Mouse (Mus musculus) brain, adult 10 weeks (tissue): Measurements from ENCODE around the gene Birc7. TPM values are rescaled to one million over a fixed set of nuclear protein-coding genes. Genes with fewer than 3 reads are reported as not detected.

Source experiments
- polyA plus RNA-seq: library from polyadenylated mRNA; stranded (reverse); fragments of 350-450 nt; fragmentation: Illumina TruSeq; extraction: RNeasy Lipid Tissue Mini Kit (QIAGEN cat#74804); gene quantifications from one replicate; pipeline ENCODE4 v1.2.3, GENCODE M21; 2015; ENCODE audit warnings: low read depth, low replicate concordance

Birc7 gene
- not detected for polyA plus RNA-seq

GRCm38 (mm10) chr2:180928723-180929122 lies at the start of gene Birc7:
Birc7 (plus strand) TSS chr2:180929023.

DNA sequence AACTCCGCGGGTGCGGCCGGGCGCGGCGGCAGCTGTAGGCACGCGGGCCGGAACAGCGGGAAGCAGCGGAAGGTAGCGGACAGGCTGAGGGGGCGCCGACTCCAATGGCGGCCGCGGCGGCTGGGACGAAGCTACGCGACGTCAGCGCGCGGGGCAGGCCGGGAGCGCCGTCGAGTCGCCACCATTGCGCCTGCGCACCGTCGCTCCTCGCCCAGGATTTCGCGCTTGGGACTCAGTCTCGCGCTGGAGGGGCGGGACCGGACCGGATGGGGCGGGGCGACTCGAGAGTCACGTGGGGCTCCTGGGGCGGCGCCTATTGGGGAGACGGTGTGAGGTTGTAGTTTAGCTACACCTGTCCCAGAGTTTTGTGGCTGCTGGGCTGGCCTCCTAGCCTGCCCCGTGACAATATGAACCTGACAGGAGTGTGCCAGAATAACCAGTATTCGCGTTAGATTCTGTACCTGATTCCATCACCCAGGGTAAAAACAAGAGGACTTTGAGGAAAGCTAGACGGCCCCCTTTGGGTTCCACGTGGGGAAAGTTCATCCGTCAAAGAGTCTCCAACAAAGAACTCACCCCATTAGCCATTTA lies 7.9 kb upstream of the Birc7 start, which contains the start of gene Ythdf1:
Gene Ythdf1, minus strand, starts transcription at position 140 of the 591 bp plus-strand sequence.

DNA sequence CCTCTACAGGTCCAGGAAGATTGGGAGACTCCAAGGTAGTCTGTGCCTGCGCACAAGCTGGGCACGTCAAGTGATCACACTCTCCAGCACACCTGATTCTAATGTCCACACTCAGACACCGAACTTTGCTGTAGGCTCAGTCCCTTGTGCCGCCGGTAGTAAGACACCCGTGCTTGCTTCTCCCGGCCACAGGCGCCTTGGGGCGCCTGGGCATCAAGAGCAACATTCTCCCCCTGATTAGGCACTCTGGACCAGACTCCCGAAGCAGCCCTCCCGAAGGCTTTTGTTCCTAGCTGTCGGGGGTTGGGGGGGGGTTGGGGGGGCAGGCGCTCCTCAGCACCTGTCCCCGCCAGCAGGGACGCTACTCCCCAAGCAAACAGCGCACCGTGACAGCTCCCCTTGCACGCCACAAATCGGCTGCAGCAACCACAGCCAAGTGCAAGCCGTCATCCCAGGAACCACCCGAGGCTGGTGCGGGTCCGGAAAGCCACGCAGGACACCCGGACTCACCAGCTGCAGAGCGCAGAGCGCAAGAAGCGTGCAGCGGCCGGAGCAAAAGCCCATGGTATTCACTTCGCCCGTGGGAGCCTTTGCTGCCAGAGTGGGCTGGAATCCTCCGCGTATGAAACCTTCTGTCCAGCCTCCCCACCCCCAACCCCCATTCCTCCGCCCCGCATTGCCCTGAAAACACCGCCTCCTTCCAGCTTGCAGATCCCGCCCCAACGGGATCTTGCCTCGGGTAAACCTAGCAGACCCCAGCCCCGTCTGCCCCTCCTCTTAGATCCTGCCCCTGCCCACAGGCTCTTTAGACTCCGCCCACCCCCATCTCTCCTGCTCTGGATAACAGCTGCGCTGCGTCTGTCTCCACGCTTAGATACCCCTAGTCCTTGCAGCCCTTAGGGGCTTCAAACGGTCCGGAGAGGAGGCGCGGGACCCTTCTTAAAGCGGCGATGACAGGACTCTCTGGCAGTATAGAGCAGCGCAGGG lies 25.5 kb downstream of the Birc7 start, which contains the start of gene Nkain4:
Gene Nkain4, minus strand, starts transcription at position 639 of the 987 bp plus-strand sequence.

GRCm38 (mm10) chr2:180967010-180967763 lies 38.4 kb downstream of the Birc7 start, which contains the start of gene Arfgap1:
Arfgap1 (plus strand) TSS chr2:180967225.

Other genes starting within 250 kb of the Birc7 start
- gene Dido1, start 219.0 kb upstream of the Birc7 start, polyA plus RNA-seq = 26.9 TPM
- gene Gid8, start 218.9 kb upstream of the Birc7 start, polyA plus RNA-seq = 65.0 TPM
- gene Slc17a9, start 203.8 kb upstream of the Birc7 start, polyA plus RNA-seq = 0.19 TPM
- not detected for gene Bhlhe23, start 152.1 kb upstream of the Birc7 start, polyA plus RNA-seq
- gene Ythdf1, start 8.1 kb upstream of the Birc7 start, polyA plus RNA-seq = 58.1 TPM
- 94.2 TPM for gene Nkain4, start 25.7 kb downstream of the Birc7 start, polyA plus RNA-seq
- gene Arfgap1, start 38.2 kb downstream of the Birc7 start, polyA plus RNA-seq = 115 TPM
- 1.4 TPM for gene Col20a1, start 57.5 kb downstream of the Birc7 start, polyA plus RNA-seq
- gene Chrna4, start 114.5 kb downstream of the Birc7 start, polyA plus RNA-seq = 25.3 TPM
- gene Kcnq2, start 206.3 kb downstream of the Birc7 start, polyA plus RNA-seq = 159 TPM
- 910 TPM for gene Eef1a2, start 228.0 kb downstream of the Birc7 start, polyA plus RNA-seq